Mouse (Mus musculus) erythroblast, adult 5-6 weeks (primary cell): ENCODE results near the gene Cnga1. TPM values are rescaled to one million over a fixed set of nuclear protein-coding genes. Genes with fewer than 3 reads are reported as not detected.
A peak's percentile ranks its signal among the peaks of the same experiment; 100 is the strongest.

ENCODE experiments used
- ATAC-seq: replicated peaks from 2 replicates; pipeline ENCODE4 v1.8.0; 2016; ENCODE audit warnings: moderate number of reproducible peaks, mild to moderate bottlenecking, moderate TSS enrichment, inconsistent platforms; ENCODE audit not compliant: poor library complexity, low FRiP score, severe bottlenecking
- total RNA-seq, 2 experiments: library from RNA; stranded (forward) in 1 of 2; stranded (reverse) in 1 of 2; fragments of 150-400 nt in 1 of 2; fragments of 200-764, 138-1000 nt in 1 of 2; gene quantifications; 2 replicates each; pipeline versions ENCODE4 v1.2.3 to v1.2.4; 2015 to 2017; ENCODE audit warnings: low replicate concordance in 2 of 2

The Cnga1 gene
- total RNA-seq (2015; ENCODE audit: low replicate concordance), result not detected in 2 replicates
- 0.70 and 0.77 TPM in 2 replicates for total RNA-seq (2017; ENCODE audit: low replicate concordance)

- ATAC-seq, result no peak
Measured at GRCm38 (mm10) chr5:72644175-72644574, at the start of gene Cnga1. Gene Cnga1, minus strand, starts transcription at chr5:72644275.

- no peak for ATAC-seq
Measured at GRCm38 (mm10) chr5:72690516-72690915, 46.4 kb upstream of the Cnga1 start.

- no peak for ATAC-seq
Measured at GRCm38 (mm10) chr5:72689556-72689955, 45.5 kb upstream of the Cnga1 start.

GRCm38 (mm10) chr5:72681451-72681850 is 37.4 kb upstream of the Cnga1 start:
- no peak for ATAC-seq

GRCm38 (mm10) chr5:72674994-72675542 is 31.0 kb upstream of the Cnga1 start:
- no peak for ATAC-seq

DNA sequence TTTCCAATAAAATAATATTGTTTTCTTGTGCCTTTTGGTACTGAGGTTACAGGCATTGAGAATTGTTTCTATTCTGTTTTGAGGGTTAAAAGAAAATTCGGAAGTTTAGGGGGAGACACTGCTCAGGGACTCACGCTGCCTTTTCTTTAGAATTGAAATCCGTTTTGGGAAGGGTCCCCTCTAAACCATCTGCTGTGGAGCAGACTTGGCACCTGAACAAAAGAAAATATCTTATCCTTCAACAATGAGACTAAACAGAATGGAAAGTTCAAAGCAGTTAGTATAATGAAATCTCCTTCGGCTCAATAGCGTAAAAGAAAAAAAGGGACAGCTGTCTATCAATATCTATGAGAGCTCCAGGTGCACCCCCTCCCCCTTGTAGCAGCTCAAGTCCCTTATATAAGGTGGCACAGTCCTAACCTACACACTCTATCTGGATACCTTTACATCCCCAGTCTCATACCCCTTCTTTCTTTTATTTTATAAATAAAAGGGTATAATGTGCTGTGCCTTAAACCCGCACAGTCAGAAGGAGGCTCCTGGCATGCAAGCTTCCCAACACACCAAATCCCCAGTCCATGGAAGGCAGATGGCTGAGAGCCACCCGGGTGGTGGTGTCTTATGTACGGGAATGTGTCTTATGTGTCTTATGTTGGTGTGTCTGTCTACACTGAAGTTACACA is 27.1 kb upstream of the Cnga1 start:
- ATAC-seq, result no peak

- ATAC-seq, result no peak
Measured at GRCm38 (mm10) chr5:72668351-72668750, 24.3 kb upstream of the Cnga1 start.

- no peak for ATAC-seq
Measured at GRCm38 (mm10) chr5:72666428-72666827, 22.4 kb upstream of the Cnga1 start.

GRCm38 (mm10) chr5:72665281-72665680 is 21.2 kb upstream of the Cnga1 start:
- no peak for ATAC-seq

DNA sequence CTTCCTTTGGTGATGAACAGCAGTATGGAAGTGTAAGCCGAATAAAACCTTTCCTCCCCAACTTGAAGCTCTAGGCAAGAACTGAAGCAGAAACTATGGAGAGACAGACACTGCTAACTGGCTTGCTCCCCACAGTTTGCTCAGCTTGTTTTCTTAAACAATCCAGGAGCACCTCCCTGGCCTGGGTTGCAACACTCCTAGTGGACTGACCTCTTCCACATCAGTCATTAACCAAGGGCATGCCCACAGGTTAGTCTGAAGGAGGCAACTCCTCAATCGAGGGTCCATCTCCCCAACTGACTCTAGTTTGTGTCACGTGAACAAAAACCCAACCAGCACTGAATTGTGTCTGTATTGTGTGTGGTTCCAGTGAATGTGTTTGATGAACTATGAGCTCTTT is 20.8 kb upstream of the Cnga1 start:
- ATAC-seq, result no peak

DNA sequence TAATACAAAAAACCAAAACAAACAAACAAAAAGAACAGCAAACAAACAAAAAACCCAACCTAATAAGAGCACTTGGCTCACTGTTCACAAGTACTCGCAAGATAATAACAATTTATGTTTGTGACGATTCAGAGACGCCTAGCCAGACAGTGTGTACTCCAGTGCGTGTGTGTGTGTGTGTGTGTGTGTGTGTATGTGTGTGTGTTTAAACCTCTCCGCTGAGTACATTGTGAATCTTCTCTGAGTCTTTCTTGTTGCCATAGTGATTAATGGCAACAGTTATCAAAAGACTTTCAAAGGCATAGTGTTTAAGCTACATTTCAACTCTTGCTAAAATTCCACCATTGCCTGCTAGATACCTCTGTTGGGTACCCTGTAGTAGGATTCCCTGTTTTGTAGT is 20.1 kb upstream of the Cnga1 start:
- no peak for ATAC-seq

GRCm38 (mm10) chr5:72661051-72661781 is 17.1 kb upstream of the Cnga1 start:
- no peak for ATAC-seq

DNA sequence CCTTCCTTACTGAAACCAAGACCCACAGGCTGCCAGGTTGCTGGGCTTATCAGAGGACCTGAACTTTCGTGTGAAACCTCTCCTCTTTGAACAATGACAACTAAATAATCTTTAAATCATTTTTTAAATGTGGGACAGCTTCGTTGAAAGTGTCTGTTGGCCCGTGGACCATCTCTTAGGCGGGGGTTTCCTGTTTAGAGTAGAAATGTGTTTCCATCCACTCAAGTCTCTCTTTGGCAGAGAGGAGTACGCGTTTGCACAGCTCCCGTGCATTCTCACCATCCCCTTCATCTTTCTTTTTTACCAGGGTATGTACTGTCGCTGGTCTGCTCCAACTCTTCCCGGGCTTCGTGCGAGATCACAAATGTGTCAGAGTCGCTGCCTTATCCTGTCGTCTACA is 14.3 kb upstream of the Cnga1 start:
- ATAC-seq, result no peak

DNA sequence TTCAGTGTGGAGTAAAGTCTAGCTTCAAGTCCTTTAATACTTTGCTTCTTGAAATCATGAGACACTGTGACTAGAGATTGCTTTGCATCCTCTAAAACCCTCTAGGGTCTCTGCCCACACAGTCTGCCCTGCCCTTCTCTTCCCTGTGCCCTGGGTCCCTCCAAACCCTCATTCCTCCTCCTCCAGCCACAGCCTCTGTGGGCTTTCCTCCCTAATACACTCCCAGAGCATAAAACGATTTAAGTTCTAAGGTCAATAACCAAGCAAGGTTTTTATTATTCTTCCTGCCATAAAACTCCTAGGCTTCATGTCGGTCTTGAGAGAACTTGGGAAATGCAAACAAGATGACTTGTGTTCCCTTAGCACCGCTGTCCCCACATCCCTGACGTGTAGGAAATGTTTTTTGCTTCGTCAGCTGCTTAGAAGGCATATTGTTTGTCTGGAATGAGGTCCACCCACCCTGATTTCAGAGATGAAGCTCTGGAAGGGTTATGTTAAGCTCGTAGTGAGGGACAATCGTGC is 12.3 kb upstream of the Cnga1 start:
- ATAC-seq, result no peak

DNA sequence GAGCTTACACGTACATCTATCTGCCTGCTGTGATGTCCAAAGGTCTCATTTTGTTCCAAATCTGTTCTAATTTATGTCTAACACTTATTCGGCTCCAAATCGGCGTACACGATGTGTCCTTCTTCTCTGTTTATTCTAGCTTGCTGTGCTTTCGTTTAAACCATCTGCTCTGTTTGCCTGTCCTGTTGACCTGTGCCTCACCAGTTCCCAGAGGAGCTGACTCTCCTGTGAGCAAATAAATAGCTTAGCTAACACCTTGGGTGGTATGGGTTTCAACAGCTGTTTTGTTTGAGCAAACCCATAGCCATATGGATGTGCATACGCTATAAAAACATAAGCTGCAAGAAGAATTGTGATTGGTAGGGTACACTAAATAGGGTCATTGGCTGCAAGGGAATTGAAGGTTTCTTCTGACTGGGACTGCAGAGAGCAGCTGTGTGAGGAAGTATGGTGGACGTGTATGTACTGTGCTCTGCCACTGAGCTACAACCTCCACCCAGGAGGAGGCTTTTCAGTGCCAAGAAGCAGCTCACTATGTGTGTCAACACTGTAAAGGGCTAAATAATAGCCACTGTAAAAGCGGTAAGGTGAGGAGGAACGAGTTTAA is 9.1 kb upstream of the Cnga1 start:
- no peak for ATAC-seq

DNA sequence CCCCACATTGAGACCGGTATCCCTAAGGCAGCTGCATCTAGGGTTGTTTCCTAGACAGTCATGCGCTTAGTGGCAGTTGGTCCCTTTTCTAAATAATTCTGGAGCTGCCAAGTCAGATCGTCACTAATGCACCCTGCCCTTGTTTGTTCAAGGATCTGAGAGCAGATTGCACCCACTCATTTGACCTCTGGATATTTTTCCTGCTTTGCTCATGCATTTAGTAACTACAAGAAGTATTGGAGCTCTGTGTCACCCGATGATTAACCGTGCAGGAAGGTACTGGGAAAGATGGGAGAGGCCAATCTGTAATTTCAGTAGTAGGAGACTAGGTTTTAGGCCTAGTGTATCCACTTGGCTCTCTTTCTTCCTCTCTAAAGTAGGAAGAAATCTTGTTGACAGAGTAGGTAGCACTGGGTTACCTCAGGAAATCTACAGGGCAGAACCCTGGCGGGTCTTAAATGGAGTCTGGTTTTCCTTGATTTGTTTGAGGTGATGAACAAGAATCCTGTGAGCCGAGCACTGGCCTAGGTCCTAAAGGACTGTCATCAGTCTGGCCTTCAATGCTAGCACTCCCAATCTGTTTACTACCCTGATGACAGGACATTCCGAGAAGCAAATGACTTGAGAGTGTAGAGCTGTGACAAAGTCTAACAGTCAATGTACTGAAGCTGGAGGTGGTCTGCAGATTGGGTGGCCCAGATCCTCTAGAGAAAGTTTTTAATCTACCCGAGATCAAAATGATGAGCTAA is 5.1 kb upstream of the Cnga1 start:
- no peak for ATAC-seq

DNA sequence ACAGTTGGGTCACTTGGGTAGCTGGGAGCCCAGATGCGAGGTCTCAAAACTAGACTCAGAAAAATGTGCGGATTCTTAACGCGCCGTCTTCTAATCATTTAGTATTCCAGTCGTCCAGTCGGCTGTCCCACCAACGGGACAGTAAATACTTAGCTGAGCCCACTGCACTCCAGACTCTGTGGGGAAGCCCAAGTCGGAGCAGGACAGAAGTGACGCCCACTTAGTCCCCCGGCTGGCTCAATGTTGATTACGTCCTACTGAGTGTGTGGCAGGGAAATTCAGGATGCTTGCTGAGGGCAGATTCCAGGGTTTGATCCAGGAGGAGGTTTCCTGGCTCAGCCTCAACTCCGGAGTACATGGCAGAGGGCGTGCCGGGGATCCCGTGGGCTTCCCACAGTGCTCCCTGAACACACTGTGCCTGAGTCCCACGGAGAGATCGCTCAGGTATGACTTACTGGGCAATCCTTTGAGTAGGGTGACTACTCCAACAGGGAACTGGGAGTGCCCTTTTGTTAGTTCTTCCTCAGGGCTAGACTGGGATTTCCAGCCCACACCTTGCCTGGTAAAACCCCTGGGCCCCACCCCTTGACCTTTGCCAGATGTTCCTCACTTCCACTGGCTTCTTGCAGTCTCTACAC is 4.0 kb upstream of the Cnga1 start:
- ATAC-seq, result no peak

DNA sequence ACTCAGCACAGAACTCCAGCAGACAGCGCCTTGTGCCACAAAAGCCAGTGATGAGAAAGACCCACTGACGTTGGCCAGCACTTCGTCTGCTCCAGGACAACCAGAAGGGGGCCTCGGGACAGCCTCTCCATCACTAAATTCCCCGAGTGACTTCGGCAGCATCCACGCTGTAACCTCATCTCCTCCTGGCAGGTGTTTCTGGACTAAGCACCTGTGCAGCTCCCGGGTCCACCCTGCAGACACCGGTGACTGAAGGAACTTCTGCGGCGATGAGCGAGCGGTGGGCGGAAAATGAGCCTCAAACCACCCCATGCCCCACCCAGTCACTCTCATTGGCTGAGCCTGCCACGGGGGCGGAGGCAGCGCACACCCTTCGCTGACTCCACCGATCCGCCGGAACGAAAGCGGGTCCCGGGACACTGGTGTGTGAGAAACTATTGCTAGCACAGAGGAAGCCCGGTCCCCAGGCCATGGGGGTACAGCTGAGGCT is 3.4 kb upstream of the Cnga1 start, which contains the start of gene Nipal1:
TSS of gene Nipal1 (plus strand) at position 378 of the 490 bp plus-strand sequence.
- ATAC-seq, result peak; percentile 97

- ATAC-seq, result no peak
Measured at GRCm38 (mm10) chr5:72646996-72647395, 2.9 kb upstream of the Cnga1 start.
